Mouse (Mus musculus) cerebellum, postnatal 4 days (tissue): ENCODE results near the gene Tgfb2.

Experiments
- DNase-seq, 2 experiments: peaks; one replicate each; pipeline ENCODE4 v3.0.0; 2022; ENCODE audit warnings: low spot score in 2 of 2, mixed read lengths in 1 of 2

The Tgfb2 gene

DNA sequence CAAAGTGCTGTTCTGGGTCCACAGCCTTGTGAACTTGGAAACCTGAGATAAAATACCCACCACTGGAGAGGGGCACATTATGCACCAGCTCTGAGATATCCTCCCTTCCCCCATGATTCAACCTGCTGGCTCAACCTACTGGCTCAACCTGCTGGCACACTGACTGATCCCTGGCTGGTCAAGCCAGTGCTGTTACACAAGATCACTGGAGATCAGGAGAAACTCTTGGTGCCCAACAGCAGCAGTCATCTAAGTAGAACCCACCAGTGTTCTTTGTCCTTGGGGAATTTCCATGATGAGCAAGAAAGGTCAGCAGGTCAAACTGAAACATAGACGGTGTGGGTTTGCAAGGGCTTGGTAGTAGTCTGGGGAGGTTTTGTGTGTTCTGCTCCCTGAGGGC is 49.6 kb downstream of the Tgfb2 start:
- no peak for DNase-seq

DNA sequence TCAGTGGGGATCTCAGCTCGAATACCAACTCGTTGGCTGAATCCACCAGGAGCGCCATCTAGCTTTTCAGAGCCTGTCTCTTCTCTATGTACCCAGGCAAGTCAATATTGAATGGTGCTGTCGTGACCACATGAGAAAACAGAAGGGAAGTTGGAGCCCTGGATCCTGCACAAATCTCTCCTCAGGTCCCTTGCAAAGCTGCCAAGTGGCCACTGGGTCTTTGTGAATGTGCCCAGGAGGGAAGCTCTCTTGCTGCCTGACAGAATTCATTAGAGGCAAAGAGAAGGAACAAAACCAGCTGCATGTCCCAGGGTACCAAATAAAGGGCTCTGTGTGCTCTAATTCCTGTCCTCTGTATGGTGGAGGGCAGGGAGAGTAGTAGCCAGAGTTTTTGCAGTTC is 50.7 kb downstream of the Tgfb2 start:
- DNase-seq: peak in 1 of 2 experiments; percentile 55

DNA sequence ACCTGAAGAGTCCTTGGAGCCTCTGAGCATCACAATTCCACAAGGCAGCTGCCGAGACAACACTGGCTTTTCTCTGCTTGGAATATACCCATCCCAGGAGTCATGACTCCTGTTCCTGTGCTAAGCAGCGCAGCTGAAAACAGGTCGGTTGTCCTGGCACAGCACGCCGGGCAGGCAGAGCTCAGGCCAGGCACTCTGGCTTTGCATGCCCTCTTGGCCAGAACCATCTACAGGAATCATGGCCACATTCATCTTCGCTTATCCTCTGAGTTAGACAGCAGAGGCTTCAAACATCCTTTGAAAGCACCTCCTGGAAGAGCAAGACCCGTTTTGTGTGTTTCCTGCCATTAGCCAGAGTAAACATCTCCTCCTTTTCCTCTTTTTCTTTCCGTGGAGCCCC is 53.6 kb downstream of the Tgfb2 start:
- DNase-seq: no peak

DNA sequence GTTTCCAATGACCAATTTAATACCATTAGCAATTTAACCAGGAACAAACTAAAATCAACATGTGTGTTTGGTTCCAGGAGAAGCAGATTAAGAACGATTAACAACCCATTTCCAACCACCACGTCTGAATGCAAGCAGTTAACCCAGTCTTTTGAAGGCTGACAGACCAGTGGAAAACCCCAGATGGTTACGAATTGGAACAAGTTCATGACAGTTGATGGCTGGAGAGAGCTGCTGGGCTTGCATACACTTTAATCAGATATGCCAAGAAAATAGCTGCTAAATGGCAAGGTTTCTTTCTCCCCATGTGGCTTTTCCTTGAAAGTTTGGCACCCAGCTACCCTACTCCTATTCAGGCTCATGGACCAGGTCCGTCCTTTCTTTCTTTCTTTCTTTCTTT is 55.8 kb downstream of the Tgfb2 start:
- no peak for DNase-seq

DNA sequence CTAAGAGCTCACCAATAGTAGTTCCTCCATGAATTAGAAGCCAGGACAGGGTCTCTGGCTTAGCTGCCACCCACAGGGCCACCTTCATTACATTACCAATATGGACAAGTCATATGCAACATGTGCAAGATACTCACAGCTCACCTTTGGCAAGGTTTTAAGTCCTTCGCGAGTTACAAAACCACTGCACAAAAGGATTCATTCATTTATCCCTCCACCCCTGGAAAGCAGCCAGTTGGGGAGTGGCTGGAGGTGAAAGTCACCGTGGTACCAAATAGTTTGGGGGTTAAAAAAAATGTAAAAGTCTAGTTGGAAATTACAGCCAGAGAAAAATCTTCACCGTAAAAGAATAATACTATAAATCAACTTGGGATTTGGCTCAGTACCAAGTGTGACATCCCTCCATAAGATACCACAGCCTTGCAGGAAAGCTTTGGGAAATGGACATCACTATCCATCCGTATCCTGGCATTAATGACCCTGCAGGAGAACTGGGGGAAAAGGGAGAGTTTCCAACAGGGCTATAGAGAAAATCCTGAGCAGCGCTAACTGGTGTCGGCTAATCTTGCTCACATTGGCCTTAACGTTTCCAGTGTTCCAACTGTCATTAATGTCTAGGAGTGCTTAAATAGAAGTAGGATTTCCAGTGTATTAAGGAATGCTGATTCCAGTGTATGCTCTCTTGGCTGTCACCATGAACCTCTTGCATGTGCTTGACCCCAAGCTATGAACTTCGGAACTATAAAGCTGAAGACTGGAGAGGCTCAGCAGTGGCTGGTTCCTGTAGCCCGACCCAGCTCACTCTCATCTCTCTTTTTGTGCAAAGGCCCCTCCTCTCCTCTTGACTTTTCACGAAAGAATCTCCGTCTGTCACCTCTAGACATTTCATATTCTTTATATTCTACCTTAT is 68.2 kb downstream of the Tgfb2 start:
- DNase-seq: no peak

DNA sequence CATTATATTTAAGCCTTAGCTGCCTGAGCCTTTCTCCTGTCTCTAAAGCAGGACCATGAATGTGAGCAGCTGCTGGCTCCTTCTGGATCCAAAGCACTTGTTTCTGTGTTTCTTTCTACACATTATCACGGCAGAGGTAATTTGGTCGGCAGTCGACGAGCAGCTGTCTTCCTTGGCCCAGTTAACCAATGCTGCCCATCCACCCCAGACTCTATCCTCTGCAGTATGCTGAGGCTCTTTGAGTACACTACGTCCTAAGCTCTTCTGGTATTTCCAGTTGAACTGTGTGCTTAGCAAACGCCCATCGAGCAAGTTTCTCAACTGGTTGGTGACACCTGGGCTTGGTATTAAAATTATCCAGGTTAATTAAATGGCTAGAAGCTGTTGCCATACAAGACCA is 70.7 kb downstream of the Tgfb2 start:
- DNase-seq: no peak

DNA sequence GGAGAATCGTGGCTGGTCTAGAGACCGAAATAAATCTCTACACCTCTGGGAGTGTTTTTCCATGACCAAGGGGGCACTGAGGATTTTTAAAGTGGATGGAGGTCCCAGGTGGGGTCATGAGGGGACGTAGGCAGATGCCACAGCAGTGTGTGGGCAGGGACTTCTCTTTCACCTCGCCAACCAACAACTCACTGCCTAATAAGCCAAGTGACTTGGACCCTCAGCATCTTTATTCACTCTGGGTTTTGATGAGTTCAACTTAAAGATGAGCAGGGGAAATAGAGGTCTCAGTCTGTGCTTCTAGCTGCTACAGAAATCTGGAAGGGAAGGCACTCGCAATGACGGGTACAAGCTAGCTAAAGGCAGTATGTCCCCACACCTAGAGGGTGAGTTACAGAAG is 74.3 kb downstream of the Tgfb2 start:
- no peak for DNase-seq

DNA sequence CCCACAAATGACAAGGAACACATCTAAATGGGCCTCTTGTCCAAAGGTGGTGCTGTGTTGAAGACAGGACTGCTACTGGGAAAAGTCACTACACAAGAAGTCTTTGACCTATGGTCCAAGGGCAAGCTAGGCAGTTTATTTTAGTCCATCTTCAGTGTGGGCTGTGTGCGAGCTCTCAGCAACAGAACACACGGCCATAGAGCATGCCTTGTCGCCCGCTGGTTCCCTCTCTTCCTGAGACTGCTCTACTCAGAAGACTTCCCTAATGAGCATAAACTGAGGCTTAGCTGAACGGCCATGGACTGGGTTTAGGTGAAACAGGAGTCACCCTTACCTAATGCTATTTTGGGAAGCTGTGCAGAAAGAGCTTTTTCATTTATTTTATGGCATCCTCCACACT is 74.8 kb downstream of the Tgfb2 start:
- DNase-seq: no peak

DNA sequence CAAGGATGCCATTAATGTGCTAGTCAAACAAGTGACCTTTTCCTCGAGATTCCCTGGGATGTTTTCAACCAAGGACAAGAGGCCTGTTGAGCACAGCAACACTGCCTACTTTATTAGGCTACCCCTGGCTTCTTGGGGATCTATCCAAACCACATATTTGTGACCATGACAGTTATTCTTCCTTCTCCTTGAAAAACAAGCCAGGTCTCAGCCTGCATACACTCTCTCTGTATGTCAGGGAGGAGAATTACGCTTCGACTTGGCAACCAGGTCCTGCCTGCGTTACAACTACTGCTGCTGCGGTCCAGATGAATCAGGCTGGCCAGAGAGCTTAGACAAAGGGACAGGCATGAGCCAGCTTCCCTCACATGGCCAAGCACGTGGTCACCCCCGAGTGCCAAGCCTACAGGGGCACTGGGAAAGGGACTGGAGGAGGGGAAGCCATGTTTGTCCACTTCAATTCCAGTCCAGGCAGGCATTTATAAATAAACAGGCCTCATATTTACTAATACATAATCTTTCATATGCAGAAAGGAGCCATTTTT is 78.3 kb downstream of the Tgfb2 start:
- DNase-seq: peak; percentile 36 to 73

DNA sequence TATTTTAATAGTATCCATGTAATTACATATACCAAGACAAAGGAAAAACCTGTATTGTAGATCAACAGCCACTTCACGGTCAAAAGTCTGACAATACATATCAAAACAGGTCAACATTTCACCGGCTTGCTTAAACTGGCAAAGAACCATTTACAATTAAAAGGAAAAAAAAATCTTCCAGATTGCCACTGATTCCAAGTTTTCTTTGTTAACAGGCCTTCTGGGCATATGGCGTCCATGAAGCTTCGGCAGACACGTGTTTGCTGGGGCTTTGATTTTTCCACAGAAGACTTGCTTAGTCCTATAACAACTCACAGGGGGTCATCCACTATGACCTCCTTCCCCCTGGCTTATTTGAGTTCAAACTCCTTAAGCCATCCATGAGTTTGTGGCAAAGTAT is 81.3 kb downstream of the Tgfb2 start:
- DNase-seq: no peak

DNA sequence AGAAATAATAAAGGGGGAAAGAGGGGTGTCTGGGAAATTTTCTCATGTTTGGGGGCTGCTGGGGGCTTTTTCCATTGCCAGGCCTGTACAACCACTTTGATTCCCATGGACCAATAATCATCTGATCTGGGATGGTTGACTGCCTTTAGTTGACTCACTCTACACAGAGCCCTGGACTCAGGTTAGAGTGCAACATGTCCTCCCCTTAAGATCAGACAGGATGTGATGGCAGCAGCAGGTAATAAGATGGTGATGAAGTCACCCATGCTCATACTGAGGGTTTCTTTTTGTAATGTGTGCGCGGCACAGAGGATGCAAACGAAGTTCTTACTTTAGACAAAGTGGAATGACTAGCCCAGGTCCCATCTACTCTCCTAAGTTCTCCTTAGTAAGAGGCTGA is 84.0 kb downstream of the Tgfb2 start:
- DNase-seq: no peak

DNA sequence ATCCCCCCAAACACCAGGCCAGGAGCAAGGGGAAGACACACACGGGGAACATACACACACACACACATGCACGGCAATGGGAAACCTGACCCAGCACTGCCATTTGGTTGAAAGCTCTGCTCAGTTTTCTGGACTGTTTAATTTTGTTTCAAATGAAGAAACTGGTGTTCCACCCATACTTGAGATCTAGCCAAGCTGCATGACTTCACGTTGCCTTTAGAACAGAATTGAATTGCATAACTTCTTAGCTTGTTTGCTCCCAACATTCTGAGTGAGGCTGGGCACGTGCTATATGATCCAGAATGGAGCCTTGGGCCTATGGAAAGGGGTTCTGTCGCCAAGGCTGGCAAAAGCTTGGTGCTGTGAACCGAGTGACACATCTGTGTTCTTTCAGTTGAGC is 87.5 kb downstream of the Tgfb2 start:
- DNase-seq: no peak

DNA sequence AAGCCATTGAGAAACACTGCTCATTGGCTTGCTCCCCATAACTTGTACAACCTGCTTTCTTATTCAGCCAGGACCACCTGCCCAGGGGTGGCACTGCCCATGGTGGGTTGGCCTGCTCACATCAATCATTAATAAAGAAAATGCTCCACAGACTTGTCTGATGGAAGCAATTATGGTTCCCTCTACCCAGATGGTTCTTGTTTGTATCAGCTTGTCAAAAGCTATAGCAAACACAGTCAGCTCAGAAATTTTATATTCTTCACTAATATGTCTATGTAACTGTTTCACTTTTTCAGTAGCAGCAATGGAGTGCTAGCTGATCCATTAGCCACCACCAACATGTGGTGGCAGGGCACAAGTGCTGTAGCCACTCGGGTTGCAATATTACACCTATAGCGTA is 94.4 kb downstream of the Tgfb2 start:
- DNase-seq: no peak

DNA sequence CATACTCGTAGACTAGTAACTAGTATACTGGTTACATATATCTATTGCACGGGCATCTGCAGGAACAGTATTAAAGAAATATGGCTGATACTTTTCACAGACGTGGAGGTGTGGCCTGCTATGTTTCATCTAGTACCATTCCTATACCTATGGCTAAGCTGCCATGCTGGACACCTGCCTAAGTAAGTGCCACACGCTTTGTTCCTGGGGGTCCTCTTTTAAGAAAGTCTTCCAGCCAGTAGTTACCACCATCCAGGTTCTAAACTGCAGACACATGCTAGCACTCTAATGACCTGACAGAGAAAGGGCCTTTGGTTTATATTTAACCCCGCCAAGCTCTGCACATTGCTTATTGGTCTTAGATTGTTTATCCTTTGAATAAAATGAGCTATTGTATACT is 95.3 kb downstream of the Tgfb2 start:
- DNase-seq: no peak

DNA sequence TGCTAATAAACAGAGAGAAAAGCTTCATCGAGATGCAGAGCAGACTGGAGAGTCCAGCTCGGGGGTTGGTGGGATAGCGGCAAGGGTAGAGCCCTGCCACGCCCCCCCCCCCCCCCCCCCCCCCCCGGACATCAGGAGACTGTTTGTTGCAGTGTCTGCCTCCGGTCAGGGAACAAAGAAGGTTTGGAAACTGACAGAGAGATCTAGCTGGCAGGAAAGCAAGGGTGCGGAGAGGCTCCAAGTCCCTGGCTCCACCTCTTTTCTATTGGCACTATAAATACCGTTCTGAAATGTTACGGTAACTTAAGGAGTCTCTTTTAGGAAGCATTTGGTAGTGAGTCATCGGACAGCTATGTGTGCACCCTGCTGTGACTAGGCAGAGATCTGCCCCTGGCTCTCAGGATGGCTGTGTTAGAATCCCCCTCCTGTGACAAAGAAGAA is 96.0 kb downstream of the Tgfb2 start:
- peak in 1 of 2 experiments; percentile 30 for DNase-seq

DNA sequence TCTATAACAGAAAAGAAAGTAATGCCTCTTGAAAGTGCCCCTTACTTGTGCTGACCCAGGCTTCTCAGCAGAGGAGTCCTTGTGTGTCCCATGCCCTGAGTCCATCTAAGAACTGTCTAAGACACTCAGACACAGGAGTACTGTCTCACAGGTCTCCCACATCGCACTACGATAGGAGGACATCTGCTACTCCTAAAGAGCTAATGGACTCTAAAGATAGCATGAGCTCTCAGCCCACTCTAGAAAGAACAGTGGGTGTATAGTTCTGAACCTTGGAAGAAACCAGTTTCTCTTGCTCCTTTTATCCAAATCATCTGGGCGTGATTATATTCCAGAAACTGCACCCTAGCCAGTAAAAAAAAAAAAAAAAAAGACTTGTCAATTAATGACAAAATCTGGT is 97.7 kb downstream of the Tgfb2 start:
- DNase-seq: no peak

DNA sequence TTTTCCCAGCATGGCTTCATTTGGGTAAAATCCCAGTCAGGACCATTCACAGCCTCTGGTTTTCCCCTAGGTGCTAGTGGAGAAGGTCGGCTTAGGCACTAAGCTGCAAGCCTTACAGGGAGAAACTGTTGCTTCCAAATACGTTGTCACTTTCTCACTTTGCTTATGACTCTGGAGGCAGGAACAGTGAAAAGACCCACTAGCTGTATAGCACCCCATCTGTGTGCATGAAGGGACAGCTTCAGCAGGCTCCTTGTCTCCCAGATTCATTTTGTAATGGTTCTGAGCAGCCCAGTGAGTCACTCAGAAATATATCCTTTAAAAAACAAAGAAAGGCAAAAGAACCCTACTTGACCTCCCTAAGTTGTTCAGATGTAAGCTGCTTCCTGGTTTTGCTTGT is 100.2 kb downstream of the Tgfb2 start:
- no peak for DNase-seq

DNA sequence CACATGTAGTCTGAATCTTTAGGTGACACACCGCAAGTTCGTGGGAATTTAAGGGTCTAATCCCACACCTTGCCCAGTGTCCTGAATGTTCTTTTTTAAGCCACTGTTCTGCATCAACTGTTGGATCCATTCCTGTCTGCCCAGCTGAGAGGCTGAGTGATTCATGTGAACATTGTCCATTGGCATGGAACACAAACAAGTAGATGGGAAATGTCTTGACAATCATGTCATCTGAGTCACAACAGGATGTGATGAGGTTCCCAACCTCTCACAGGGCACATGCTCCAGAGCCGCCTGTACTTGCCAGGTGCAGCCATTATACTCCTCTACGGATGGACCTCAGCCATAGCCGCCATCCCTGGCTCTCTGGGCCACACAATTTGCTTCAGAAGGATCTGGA is 101.7 kb downstream of the Tgfb2 start:
- peak in 1 of 2 experiments; percentile 16 for DNase-seq

DNA sequence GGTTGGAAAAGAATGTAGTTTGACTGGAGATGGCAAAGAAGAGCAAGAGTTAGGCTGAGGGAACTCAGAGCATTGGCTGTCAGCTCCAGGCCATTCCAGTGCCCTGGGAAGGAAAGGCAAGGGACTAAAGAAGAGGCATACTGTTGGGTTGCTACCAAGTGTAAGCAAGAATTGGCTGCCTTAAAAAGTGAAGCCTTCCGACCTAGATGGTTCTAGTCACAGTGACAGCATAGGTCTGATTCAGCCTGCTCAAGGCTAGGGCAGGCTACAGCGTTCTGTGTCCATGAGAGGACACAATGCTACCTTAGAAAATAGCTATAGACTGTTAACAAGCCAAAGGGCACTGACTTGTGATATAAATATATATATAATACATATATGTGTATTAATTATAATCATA is 117.6 kb downstream of the Tgfb2 start:
- no peak for DNase-seq

DNA sequence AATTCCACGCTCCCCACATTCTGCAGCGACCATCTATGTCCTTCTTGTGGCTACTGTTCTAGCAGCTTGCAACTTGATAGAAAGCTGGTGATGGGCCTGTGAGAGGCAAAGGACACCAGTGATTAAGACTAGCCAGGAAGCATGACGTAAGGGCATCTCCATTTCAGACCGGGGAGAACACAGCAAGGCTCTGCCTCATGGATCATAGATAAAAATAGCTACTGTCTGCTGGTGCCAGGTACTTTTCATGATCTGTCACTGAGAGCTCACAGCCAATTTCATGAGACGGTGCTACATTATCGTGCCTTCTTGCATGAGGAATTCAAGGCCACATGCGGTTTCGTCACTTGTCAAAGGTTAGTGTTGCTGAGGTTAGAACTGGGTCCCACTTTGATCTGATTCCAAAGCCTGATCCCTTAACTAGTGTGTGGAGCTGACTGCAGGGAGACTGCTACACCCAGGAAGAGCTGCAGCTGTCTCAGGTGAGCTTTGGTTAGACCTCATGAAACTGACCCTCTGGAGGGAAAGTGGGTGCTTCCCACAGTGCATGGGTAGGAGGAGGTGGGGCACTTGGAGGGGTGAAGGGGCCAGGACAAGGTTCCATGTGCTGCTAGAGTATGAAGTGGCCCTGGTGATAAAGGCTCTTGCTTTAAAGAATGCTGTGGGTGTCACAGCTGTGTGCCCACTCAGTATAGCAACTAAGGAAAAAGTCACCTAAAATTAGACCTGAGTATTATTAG is 118.6 kb downstream of the Tgfb2 start:
- no peak for DNase-seq

DNA sequence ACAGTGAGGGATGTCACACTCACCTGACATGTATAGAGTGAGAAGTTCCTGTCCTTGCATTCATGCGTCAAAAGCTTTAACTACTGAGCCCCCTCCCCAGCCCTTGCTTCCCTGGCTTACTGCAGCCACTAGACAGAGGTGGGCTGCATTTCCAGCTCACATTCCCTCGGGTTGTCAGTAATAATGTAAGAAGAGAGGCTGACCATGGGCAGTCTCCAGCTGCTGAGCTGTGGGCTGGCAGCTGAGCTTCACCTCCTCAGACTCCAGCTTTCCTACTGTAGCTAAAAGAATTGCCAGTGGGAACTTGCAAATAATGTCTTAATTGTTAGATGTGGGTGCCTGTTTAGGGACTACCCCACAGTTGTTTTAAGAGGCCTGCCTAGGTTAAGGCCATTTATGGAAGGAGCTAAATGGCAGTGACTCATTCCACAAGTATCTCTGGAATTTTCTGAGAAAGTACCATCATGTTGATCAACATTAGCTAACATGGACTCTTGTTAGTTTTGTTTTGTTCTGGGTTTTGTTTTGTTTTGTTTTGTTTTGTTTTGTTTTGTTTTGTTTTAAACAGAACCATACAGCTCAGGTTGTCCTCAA is 120.1 kb downstream of the Tgfb2 start:
- DNase-seq: no peak

DNA sequence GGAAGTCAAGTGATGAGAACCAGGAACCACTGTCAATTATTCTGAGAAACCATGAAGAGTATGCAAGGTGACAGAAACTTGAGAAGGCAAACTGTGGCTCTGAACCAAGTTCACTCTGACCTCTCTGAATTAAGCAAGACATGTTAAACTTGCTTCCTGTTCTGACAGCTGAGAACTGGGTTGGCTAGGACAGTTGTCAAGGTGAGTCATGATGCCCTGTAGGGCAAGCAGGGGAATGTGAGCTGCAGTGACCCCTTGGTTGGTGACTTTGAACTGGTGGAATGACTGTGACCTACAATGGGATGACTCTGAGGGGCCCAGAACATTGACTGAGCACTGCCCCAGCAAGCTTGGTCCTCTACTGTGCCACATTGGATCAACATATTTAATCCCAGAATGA is 121.9 kb downstream of the Tgfb2 start:
- DNase-seq: no peak
